Mouse (Mus musculus) retina, postnatal 1 day (tissue): ENCODE results near the gene Tle6.
A peak's percentile ranks its signal among the peaks of the same experiment; 100 is the strongest.

Experiments used
- DNase-seq: peaks from one replicate; pipeline ENCODE4 v3.0.0-alpha.2; 2012

Tle6 gene

GRCm38 (mm10) chr10:81583347-81583746, 17.5 kb downstream of the Tle6 start:
- DNase-seq: no peak

DNA sequence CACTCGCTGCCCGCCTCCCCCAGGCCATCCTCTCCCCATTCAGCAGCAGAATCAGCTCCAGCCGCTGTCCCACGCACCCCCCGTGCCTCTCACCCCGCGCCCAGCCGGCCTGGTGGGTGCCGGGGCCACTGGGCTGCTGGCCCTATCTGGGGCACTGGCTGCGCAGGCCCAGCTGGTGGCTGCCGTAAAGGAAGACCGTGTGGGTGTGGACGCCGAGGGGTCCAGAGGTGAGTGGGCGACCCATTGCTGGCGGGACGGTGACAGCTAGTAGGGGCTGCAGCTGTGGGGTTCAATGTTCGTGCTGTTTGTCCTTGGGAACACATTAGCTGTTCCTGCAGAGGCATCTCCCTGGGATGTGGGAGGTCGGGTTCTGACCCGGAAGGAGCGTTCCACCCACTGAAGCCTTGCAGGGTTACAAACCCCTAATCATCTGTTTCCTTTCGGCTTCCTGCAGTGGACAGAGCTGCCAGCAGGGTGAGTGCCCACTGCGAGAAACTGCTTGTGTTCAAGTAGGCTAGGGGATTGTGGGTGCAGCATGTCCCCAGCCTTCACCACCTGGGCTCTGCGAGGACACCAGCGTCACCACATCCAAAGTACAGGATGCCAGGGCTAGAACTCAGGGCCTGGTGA, 20.3 kb downstream of the Tle6 start:
- DNase-seq: peak; percentile 43

DNA sequence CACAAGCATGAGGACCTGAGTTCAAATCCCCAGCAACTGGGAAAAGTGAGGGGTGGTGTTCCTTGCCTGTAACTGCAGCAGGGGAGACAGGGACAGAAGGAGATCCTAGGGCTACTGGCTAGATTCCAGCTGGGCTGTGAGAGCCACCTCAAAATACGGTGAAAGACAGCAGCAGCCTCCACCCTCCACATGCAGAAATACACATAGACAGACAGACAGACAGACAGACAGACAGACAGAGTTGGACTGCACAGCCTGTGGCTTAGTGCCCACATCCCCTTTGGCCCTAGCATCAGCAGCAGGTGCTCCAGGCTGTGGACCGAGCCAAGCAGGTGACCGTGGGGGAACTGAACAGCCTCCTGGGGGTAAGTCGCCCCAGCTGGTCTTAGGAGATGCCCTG, 20.9 kb downstream of the Tle6 start:
- no peak for DNase-seq

GRCm38 (mm10) chr10:81575695-81576094, 25.2 kb downstream of the Tle6 start:
- peak; percentile 36 for DNase-seq

DNA sequence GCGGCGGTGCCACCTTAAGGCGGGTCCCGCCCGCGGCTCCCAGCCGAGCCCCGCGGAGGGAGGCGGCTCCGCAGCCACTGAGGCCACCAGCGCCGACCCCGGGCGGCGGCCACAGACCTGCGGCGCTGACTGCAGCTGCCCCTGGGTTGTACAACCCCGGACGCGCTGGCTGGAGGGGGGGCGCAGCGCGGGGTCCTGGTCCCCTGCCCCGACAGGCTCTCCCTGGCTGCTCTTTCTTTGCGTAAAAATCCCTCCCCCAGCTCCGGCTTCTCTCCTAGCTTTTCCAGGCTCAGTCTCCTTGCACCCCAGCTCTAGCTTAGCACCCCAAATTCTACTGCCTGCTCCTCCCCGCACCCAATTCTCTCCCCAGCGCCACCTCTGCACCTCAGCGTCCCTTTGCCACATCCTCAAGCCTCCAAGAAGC, 25.7 kb downstream of the Tle6 start:
- peak; percentile 73 for DNase-seq

- peak; percentile 43 for DNase-seq
Observed at GRCm38 (mm10) chr10:81574081-81575056, 26.5 kb downstream of the Tle6 start, which contains the start of gene Tle2. TSS of gene Tle2 (plus strand) at chr10:81574561.

- DNase-seq: no peak
Observed at GRCm38 (mm10) chr10:81572975-81573374, 27.9 kb downstream of the Tle6 start.

DNA sequence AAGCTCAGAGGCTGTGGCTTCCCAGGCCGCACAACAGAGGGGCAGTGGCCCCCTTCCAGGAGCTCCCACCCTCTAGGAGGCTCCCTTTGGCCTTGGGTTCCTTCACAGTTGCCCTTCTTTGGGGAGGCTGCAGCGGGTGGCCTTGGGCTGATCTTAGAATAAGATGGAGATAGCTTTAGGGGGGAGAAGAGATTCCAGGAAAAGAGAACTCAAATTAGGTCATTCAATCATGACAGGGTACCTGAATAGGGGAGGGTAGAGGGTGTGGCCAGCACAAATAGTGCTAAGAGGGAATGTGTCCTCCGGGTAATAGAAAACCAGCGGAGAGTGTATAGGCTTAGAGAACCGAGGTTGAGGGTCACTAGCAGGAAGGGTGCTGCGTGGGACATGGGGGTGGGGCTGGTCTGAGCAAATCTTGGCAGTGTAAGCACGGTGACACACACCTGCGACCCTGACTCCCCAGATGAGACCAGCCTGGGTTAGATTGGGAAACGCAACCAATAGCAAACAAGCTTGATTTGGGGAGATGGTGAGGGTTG, 28.7 kb downstream of the Tle6 start:
- DNase-seq: no peak

DNA sequence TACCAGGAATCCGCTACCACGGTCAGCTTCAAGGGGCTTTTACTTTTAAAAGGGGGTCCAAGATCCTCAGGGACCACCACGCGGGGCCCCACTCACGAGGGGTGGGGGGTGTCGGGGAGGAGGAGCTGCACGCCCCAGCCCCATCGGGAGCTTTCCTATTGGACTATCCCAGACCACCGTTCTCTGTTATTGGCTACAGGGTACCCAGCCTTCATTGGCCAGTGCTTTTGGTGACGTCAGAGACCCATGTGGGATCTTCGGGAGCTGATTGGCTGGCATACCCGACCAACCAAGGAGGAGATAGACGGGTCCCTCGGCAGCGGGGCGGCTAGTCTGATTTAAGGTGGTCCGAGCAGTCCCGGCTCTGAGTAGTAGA, 29.4 kb downstream of the Tle6 start:
- DNase-seq: peak; percentile 100

DNA sequence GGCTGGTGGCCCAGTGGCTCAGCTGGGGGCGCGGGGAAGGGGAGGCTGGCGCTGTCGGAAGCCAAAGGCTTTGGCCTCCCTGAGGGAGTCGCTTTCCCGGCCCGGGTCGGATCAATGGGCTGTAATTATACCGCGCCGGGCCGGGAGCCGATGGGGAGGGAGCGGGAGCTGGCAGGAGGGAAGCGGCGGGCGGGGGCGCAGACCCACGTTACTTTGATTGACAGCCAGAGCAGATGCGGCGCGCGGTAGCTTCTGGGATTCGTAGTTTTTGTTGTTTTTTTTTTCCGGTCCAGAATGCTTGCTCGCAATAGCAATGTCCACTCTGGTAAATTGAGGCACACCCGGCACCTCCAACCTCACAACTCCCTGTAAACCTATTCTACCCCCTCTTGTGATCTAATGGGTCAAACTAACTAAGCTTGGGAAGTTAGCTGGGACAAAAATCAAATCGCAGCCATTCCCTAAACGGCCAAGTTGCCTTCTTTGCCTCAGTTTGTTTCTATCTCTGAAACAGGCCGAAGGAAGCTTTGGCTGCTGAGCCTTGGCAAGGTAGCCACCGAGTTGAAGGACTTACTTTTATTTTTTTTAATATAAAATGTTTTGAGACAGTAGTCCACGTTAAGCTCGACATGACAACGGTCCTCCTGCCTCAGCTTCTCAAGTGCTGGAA, 29.9 kb downstream of the Tle6 start:
- peak; percentile 98 for DNase-seq

DNA sequence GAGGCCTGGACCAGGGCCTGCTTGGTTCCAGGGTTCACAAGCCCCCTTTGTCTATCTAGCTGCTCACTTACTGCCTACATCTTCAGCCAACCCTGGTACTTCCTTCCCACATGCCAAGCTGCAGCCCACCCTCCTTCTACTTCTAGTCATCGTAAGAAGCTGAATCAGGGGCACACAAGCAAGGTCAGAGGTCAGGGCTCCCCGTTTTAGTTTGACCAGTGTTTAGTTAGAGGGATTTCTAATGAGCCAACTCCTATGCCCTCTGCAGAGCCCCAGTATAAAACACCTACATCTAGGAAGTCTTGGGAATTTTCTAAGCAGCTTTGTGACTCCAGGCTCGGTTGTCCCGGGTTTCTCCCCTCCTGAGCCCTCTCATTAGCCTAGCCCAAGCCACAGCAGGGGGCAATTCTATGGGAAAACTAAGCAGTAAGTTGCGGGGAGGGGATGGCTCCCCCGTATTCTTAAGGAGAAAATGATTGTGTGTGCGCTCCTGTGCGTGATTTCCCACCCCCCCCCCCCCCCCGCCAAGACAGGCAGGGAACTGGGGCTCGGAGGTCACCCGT, 30.6 kb downstream of the Tle6 start:
- no peak for DNase-seq

DNA sequence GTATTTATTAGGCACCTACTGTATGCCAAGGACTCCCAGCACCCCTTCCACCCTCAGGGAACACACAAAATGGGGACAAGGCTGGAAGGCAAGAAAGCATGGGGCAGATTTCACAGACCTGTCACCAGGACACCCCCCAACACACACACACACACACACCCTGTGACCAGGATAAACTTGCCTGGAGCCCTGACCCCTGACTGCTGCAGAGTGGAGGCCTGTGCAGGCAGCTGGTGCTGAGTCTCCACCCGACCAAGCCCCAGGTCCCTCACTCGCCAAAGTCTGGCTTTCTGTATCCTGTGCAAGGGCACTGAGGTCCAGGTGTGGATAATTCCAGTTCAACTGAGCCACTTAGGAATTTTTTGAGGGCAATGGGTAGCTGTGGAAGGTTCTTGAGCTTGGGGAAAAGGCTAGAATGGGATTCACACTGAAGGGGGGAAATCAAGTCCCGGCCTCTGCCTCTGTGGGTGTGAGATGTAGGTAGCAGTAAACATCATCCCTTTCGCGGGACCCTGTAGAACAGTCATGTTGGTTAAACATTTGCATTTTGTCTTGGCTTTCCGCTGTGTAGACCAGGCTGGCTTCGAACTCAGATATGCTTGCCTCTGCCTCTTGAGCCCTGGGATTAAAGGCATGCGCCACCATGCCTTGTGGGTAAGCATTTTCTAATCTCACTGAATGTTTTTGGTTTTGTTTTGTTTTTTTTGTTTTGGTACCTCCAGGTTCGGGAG, 31.2 kb downstream of the Tle6 start:
- peak; percentile 35 for DNase-seq

- DNase-seq: peak; percentile 88
Observed at GRCm38 (mm10) chr10:81568381-81569191, 32.3 kb downstream of the Tle6 start.

GRCm38 (mm10) chr10:81565257-81566228, 35.3 kb downstream of the Tle6 start:
- peak; percentile 26 for DNase-seq

- DNase-seq: peak; percentile 53
Observed at GRCm38 (mm10) chr10:81564734-81565133, 36.1 kb downstream of the Tle6 start.

GRCm38 (mm10) chr10:81564216-81564615, 36.7 kb downstream of the Tle6 start:
- DNase-seq: peak; percentile 35

- DNase-seq: no peak
Observed at GRCm38 (mm10) chr10:81563481-81563880, 37.4 kb downstream of the Tle6 start.

DNA sequence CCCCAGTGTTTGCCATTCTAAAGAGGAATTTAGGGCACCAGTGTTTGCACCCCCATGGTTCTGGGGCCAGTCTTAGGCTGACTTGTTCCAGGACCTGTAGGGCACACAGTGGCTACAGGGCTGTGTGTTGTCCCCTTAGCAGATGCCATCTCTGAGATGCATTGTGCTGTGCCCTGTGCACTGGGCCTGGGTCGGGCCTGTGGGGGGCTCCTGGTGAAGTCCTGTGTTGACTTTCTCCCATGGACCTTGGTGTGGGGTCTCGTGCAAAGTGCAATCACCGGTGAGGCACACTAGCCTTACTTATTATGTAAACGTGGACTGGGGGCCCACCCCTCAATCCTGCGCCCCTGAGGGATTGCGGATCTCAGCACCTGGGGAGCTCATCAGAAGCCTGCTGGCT, 38.5 kb downstream of the Tle6 start:
- DNase-seq: no peak

- DNase-seq: peak; percentile 53
Observed at GRCm38 (mm10) chr10:81560719-81561459, 40.0 kb downstream of the Tle6 start.
